ENCODE assay signal across 8 mouse cellular contexts in genomic region chr1:74077353-74077752, GRCm38 (mm10). TPM values are rescaled to one million over a fixed set of nuclear protein-coding genes. Genes with fewer than 3 reads are reported as not detected.
A peak's percentile ranks its signal among the peaks of the same experiment; 100 is the strongest.
DNase-seq lines count a peak whose midpoint lies in the region; ATAC-seq lines count a peak whose summit lies in the region.

No protein-coding gene starts in this region.

- H3K36me3 ChIP-seq in hindbrain, embryonic 14.5 days (replicated peaks; ENCODE audit: control insufficient read depth, insufficient read depth) = no peaks in the 10 kb centered on the region
- no peaks in the 10 kb centered on the region for H3K36me3 ChIP-seq in hindbrain, embryonic 13.5 days
- no peaks in the 10 kb centered on the region for H3K36me3 ChIP-seq in embryonic facial prominence, embryonic 11.5 days (replicated peaks; ENCODE audit: control insufficient read depth, insufficient read depth, low read depth, low read length)

- 0 out of 2 replicates have a peak, but pooled peaks cover 2% of the 10 kb centered on the region for H3K4me1 ChIP-seq in hindbrain, embryonic 14.5 days (replicated peaks; ENCODE audit: control insufficient read depth, insufficient read depth, low read length)
- peaks cover 10% of the 10 kb centered on the region for H3K4me1 ChIP-seq in hindbrain, embryonic 13.5 days (replicated peaks)
- no peaks in the 10 kb centered on the region for H3K4me1 ChIP-seq in embryonic facial prominence, embryonic 11.5 days (ENCODE audit: control insufficient read depth, insufficient read depth, low read length)

- no peak overlapping the region for H3K9ac ChIP-seq in hindbrain, embryonic 14.5 days
- no peak overlapping the region for H3K9ac ChIP-seq in hindbrain, embryonic 13.5 days
- no peak overlapping the region for H3K9ac ChIP-seq in embryonic facial prominence, embryonic 11.5 days (replicated peaks; ENCODE audit: low read length)

- H3K27ac ChIP-seq in hindbrain, embryonic 14.5 days = no peak overlapping the region
- no peak overlapping the region for H3K27ac ChIP-seq in hindbrain, embryonic 13.5 days
- H3K27ac ChIP-seq in embryonic facial prominence, embryonic 11.5 days (replicated peaks; ENCODE audit: low read depth, low read length) = no peak overlapping the region

- peak; percentile 73 for DNase-seq in hindbrain, embryonic 14.5 days (ENCODE audit: low spot score)
- peak; percentile 93 to 96 for DNase-seq in adrenal gland, adult 18-20 months (ENCODE audit: low spot score in 2 of 2)
- peak; percentile 91 for DNase-seq in embryonic facial prominence, embryonic 11.5 days (ENCODE audit: low spot score)
- peak; percentile 93 to 96 for DNase-seq in heart, postnatal 36 days
- DNase-seq in left cerebral cortex, adult 9 months (ENCODE audit: low spot score in 2 of 2) = peak; percentile 39 to 77
- peak; percentile 80 for DNase-seq in mesoderm, embryonic 11.5 days (ENCODE audit: low read depth, low spot score)
- DNase-seq in testis, postnatal 14 days (ENCODE audit: low spot score) = peak; percentile 58

- ATAC-seq in hindbrain, embryonic 14.5 days (ENCODE audit: low FRiP score) = no peak
- no peak; the same call in 1 of the 2 replicates for ATAC-seq in hindbrain, embryonic 13.5 days (ENCODE audit: low FRiP score)
- no peak for ATAC-seq in embryonic facial prominence, embryonic 11.5 days (replicated peaks; ENCODE audit: insufficient number of reproducible peaks, low FRiP score, low TSS enrichment, low read depth)

- no peaks in the 10 kb centered on the region for H3K27me3 ChIP-seq in hindbrain, embryonic 14.5 days (ENCODE audit: control insufficient read depth, insufficient read depth, low read length)
- no peaks in the 10 kb centered on the region for H3K27me3 ChIP-seq in hindbrain, embryonic 13.5 days
- no peaks in the 10 kb centered on the region for H3K27me3 ChIP-seq in embryonic facial prominence, embryonic 11.5 days (ENCODE audit: control insufficient read depth, insufficient read depth, low read length)

- 14% methylated on average over 2 of the region's 2 CpGs for WGBS in hindbrain, embryonic 14.5 days
- WGBS in hindbrain, embryonic 13.5 days = 17% methylated on average over 2 of the region's 2 CpGs
- 13% methylated on average over 2 of the region's 2 CpGs for WGBS in embryonic facial prominence, embryonic 11.5 days

- no peak overlapping the region for H3K4me3 ChIP-seq in hindbrain, embryonic 14.5 days (replicated peaks; ENCODE audit: low read length)
- no peak overlapping the region for H3K4me3 ChIP-seq in hindbrain, embryonic 13.5 days
- no peak overlapping the region for H3K4me3 ChIP-seq in embryonic facial prominence, embryonic 11.5 days (ENCODE audit: low read depth, low read length)

- intact Hi-C loops in heart, postnatal 36 days (cut with DNase I) = loop anchor here (1.0 to 2.0 kb wide), 4 partner anchors 41 to 176 kb away; no protein-coding TSS in a partner anchor

- no peaks in the 10 kb centered on the region for H3K9me3 ChIP-seq in hindbrain, embryonic 14.5 days (ENCODE audit: control insufficient read depth, low read length)
- H3K9me3 ChIP-seq in hindbrain, embryonic 13.5 days = no peaks in the 10 kb centered on the region
- H3K9me3 ChIP-seq in embryonic facial prominence, embryonic 11.5 days (replicated peaks; ENCODE audit: control insufficient read depth, low read length) = no peaks in the 10 kb centered on the region

- H3K4me2 ChIP-seq in hindbrain, embryonic 14.5 days (replicated peaks) = no peak overlapping the region
- H3K4me2 ChIP-seq in hindbrain, embryonic 13.5 days = no peak overlapping the region
- no peak overlapping the region for H3K4me2 ChIP-seq in embryonic facial prominence, embryonic 11.5 days (ENCODE audit: low read depth, low read length)

RNA-seq across cellular contexts. Expression of gene Tns1, which starts 46.9 kb away (rescaled TPM):
- 15.1 and 15.5 TPM in 2 replicates for polyA plus RNA-seq in hindbrain, embryonic 14.5 days (2014; fragmentation: Nextera tagmentation; extraction: Ambion mirVana)
- 10.3 and 13.0 TPM in 2 replicates for polyA plus RNA-seq in hindbrain, embryonic 13.5 days (2015; fragmentation: Nextera tagmentation; extraction: Ambion mirVana)
- total RNA-seq in adrenal gland, adult 18-20 months (2021) = 100 to 1,000 TPM; 389 to 450 TPM
- 21.1 and 21.6 TPM in 2 replicates for polyA plus RNA-seq in embryonic facial prominence, embryonic 11.5 days (2014; fragmentation: Nextera tagmentation; extraction: Ambion mirVana)
- total RNA-seq in heart, postnatal 36 days (2021) = 100 to 1,000 TPM; 672 to 786 TPM

RNA-seq across cellular contexts. Expression of gene Rufy4, which starts 48.0 kb away (rescaled TPM):
- 0.26 and 0.43 TPM in 2 replicates for polyA plus RNA-seq in hindbrain, embryonic 14.5 days (2014; fragmentation: Nextera tagmentation; extraction: Ambion mirVana)
- 0.57 and 0.60 TPM in 2 replicates for polyA plus RNA-seq in hindbrain, embryonic 13.5 days (2015; fragmentation: Nextera tagmentation; extraction: Ambion mirVana)
- 1 to 10 TPM; 1.3 to 2.0 TPM for total RNA-seq in adrenal gland, adult 18-20 months (2021)
- 0.11 and 0.28 TPM in 2 replicates for polyA plus RNA-seq in embryonic facial prominence, embryonic 11.5 days (2014; fragmentation: Nextera tagmentation; extraction: Ambion mirVana)
- total RNA-seq in heart, postnatal 36 days (2021) = 1 to 10 TPM in 1 of 2 experiments, under 1 TPM in 1; 0.69 to 1.2 TPM
